Mouse (Mus musculus): ENCODE data around the gene Gpr146. TPM values are rescaled to one million over a fixed set of nuclear protein-coding genes. Genes with fewer than 3 reads are reported as not detected.

Gene Gpr146
- polyA plus RNA-seq, 1 experiment from 2014 or later: 1.8 TPM

- H3K27me3 ChIP-seq (ENCODE audit: control insufficient read depth, insufficient read depth, low read length): no peaks in the 10 kb centered on the region
- WGBS: 93% methylated on average over 2 of the region's 2 CpGs
- H3K27ac ChIP-seq (ENCODE audit: low read depth, low read length): no peak overlapping the region
- H3K4me1 ChIP-seq (ENCODE audit: control insufficient read depth, insufficient read depth, low read length): no peaks in the 10 kb centered on the region
- H3K9ac ChIP-seq (replicated peaks; ENCODE audit: low read depth, low read length): no peak overlapping the region
- no peak overlapping the region for H3K4me3 ChIP-seq (ENCODE audit: low read depth, low read length)
- ATAC-seq (ENCODE audit: low read depth): no peak
- no peaks in the 10 kb centered on the region for H3K36me3 ChIP-seq (ENCODE audit: control insufficient read depth, insufficient read depth, low read length)
- H3K4me2 ChIP-seq (ENCODE audit: low read depth, low read length): no peak overlapping the region
- H3K9me3 ChIP-seq (ENCODE audit: control insufficient read depth, low read length): no peaks in the 10 kb centered on the region
These were observed 24.6 kb downstream of the Gpr146 start for GRCm38 (mm10) chr5:139402106-139402505.

DNA sequence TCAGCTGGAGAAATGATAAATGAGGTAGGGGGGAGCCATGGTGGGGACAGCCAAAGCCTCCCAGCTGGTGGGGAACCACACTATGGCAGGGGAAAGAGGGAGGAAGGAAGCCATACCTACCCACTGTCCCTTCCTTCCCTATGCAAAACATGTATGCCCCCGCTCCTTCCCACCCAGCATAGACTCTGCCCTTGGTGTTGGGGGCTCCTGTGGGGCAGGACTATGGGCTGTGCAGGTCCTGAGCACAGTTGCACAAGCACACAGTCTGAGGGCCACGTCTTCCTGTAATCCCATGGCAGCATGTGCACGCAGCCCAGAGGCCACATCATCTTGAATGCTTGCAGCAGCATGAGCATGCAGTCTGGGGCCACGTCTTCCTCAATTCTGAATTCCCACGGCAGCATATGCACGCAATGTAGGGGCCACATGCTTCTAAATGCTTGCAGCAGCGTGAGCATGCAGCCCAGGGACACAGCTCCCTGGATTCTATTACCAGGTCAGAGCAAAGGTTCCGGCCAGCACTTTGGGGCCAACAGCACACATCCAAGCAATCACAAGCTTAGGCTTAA is 26.3 kb downstream of the Gpr146 start:
- Histone ChIP-seq H3K9ac (replicated peaks; ENCODE audit: low read depth, low read length) (no peak overlapping the region), H3K27me3 (ENCODE audit: control insufficient read depth, insufficient read depth, low read length) (no peaks in the 10 kb centered on the region), H3K9me3 (ENCODE audit: control insufficient read depth, low read length) (no peaks in the 10 kb centered on the region), H3K4me2 (ENCODE audit: low read depth, low read length) (no peak overlapping the region), H3K4me3 (ENCODE audit: low read depth, low read length) (no peak overlapping the region), H3K27ac (ENCODE audit: low read depth, low read length) (no peak overlapping the region), H3K36me3 (ENCODE audit: control insufficient read depth, insufficient read depth, low read length) (no peaks in the 10 kb centered on the region), H3K4me1 (ENCODE audit: control insufficient read depth, insufficient read depth, low read length) (no peaks in the 10 kb centered on the region)
- ATAC-seq (ENCODE audit: low read depth): no peak
- 92% methylated on average over 8 of the region's 8 CpGs for WGBS

GRCm38 (mm10) chr5:139404801-139405401 is 27.4 kb downstream of the Gpr146 start, which contains the start of gene C130050O18Rik:
C130050O18Rik (plus strand) TSS chr5:139405280.
- WGBS: 74% methylated on average over 6 of the region's 6 CpGs
- Histone ChIP-seq H3K4me2 (ENCODE audit: low read depth, low read length) (no peak within 1 kb of the TSS), H3K9ac (replicated peaks; ENCODE audit: low read depth, low read length) (no peak within 1 kb of the TSS), H3K36me3 (ENCODE audit: control insufficient read depth, insufficient read depth, low read length) (no peaks in the 10 kb centered on the region), H3K9me3 (ENCODE audit: control insufficient read depth, low read length) (no peaks in the 10 kb centered on the region), H3K4me3 (ENCODE audit: low read depth, low read length) (no peak within 1 kb of the TSS), H3K27ac (ENCODE audit: low read depth, low read length) (no peak within 1 kb of the TSS), H3K4me1 (ENCODE audit: control insufficient read depth, insufficient read depth, low read length) (no peaks in the 10 kb centered on the region), H3K27me3 (ENCODE audit: control insufficient read depth, insufficient read depth, low read length) (no peaks in the 10 kb centered on the region)
- no peak for ATAC-seq (ENCODE audit: low read depth)

DNA sequence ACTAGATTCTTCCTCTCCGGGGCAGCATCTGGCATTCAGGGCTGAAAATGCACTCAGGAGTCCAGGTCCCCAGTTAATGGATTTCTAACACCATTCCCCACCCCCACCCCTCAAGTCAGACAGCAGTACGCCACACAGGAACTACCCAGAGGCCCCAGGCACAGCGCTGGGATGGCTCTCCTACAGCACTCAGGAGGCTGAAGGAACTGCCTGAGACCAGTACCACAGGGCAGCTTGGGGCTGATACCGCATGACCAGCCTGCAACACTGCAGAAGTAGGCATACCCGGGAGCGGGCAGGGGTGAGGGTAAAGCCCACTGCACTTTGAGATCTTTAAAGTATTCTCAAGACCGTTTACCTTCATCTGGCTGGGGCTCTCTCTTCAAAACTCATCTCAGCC is 28.0 kb downstream of the Gpr146 start:
- Histone ChIP-seq H3K4me1 (ENCODE audit: control insufficient read depth, insufficient read depth, low read length) (no peaks in the 10 kb centered on the region), H3K9ac (replicated peaks; ENCODE audit: low read depth, low read length) (no peak overlapping the region), H3K27me3 (ENCODE audit: control insufficient read depth, insufficient read depth, low read length) (no peaks in the 10 kb centered on the region), H3K27ac (ENCODE audit: low read depth, low read length) (no peak overlapping the region), H3K9me3 (ENCODE audit: control insufficient read depth, low read length) (no peaks in the 10 kb centered on the region), H3K4me2 (ENCODE audit: low read depth, low read length) (no peak overlapping the region), H3K36me3 (ENCODE audit: control insufficient read depth, insufficient read depth, low read length) (no peaks in the 10 kb centered on the region), H3K4me3 (ENCODE audit: low read depth, low read length) (no peak overlapping the region)
- 70% methylated on average over 7 of the region's 7 CpGs for WGBS
- no peak for ATAC-seq (ENCODE audit: low read depth)

DNA sequence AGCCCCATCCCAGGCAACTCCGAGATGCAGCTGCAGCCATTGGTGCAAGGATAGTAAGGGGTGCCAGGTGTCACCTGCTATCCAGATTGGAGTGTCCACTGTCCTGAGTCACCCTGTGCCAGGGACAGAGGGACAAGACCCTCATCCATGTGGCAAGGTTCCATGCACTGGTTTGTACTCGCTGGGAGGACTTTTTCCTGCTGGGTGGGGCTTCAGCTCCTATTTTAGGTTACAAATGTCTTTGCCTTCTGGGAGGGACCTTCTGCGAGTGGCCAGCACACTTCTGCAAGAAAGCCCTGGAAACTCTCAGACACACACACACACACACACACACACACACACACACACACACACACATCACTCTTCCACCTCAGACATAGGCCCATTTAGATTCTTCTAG is 28.5 kb downstream of the Gpr146 start:
- Histone ChIP-seq H3K9ac (replicated peaks; ENCODE audit: low read depth, low read length) (no peak overlapping the region), H3K27me3 (ENCODE audit: control insufficient read depth, insufficient read depth, low read length) (no peaks in the 10 kb centered on the region), H3K27ac (ENCODE audit: low read depth, low read length) (no peak overlapping the region), H3K4me1 (ENCODE audit: control insufficient read depth, insufficient read depth, low read length) (no peaks in the 10 kb centered on the region), H3K4me2 (ENCODE audit: low read depth, low read length) (no peak overlapping the region), H3K9me3 (ENCODE audit: control insufficient read depth, low read length) (no peaks in the 10 kb centered on the region), H3K36me3 (ENCODE audit: control insufficient read depth, insufficient read depth, low read length) (no peaks in the 10 kb centered on the region), H3K4me3 (ENCODE audit: low read depth, low read length) (no peak overlapping the region)
- no peak for ATAC-seq (ENCODE audit: low read depth)
- WGBS: 76% methylated on average over 3 of the region's 3 CpGs

- H3K9me3 ChIP-seq (ENCODE audit: control insufficient read depth, low read length): no peaks in the 10 kb centered on the region
- H3K4me1 ChIP-seq (ENCODE audit: control insufficient read depth, insufficient read depth, low read length): no peaks in the 10 kb centered on the region
- WGBS: 81% methylated on average over 14 of the region's 14 CpGs
These were observed 29.8 kb downstream of the Gpr146 start for GRCm38 (mm10) chr5:139407121-139407885.

DNA sequence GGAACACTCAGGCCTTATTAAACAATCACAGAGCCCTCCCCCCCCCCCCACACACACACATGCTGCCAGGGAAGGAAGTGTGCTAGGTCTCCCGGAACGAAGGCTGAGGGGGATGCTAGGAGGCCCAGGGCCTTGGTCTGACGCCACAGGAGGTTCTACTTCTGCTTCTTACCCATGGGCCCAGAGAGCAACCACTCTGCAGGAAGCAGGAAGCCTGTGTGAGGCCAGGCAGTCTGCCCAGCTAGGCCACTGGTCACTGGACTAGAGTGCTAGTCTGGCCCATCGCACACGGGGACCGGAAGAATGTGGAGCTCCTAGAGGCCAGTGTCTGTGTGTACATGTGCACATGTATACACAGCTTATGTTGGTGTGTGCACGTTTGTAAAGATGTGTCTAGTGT is 31.0 kb downstream of the Gpr146 start:
- WGBS: 81% methylated on average over 7 of the region's 7 CpGs
- no peaks in the 10 kb centered on the region for H3K9me3 ChIP-seq (ENCODE audit: control insufficient read depth, low read length)
- H3K4me2 ChIP-seq (ENCODE audit: low read depth, low read length): no peak overlapping the region
- no peak for ATAC-seq (ENCODE audit: low read depth)
- H3K36me3 ChIP-seq (ENCODE audit: control insufficient read depth, insufficient read depth, low read length): no peaks in the 10 kb centered on the region
- no peak overlapping the region for H3K9ac ChIP-seq (replicated peaks; ENCODE audit: low read depth, low read length)
- no peaks in the 10 kb centered on the region for H3K27me3 ChIP-seq (ENCODE audit: control insufficient read depth, insufficient read depth, low read length)
- H3K27ac ChIP-seq (ENCODE audit: low read depth, low read length): no peak overlapping the region
- H3K4me1 ChIP-seq (ENCODE audit: control insufficient read depth, insufficient read depth, low read length): no peaks in the 10 kb centered on the region
- no peak overlapping the region for H3K4me3 ChIP-seq (ENCODE audit: low read depth, low read length)

More at GRCm38 (mm10) chr5:139407121-139407885, 29.8 kb downstream of the Gpr146 start:
- H3K9ac ChIP-seq (replicated peaks; ENCODE audit: low read depth, low read length): no peak overlapping the region
- H3K4me2 ChIP-seq (ENCODE audit: low read depth, low read length): no peak overlapping the region
- H3K36me3 ChIP-seq (ENCODE audit: control insufficient read depth, insufficient read depth, low read length): no peaks in the 10 kb centered on the region
- no peak for ATAC-seq (ENCODE audit: low read depth)
- H3K4me3 ChIP-seq (ENCODE audit: low read depth, low read length): no peak overlapping the region
- H3K27ac ChIP-seq (ENCODE audit: low read depth, low read length): no peak overlapping the region
- no peaks in the 10 kb centered on the region for H3K27me3 ChIP-seq (ENCODE audit: control insufficient read depth, insufficient read depth, low read length)

DNA sequence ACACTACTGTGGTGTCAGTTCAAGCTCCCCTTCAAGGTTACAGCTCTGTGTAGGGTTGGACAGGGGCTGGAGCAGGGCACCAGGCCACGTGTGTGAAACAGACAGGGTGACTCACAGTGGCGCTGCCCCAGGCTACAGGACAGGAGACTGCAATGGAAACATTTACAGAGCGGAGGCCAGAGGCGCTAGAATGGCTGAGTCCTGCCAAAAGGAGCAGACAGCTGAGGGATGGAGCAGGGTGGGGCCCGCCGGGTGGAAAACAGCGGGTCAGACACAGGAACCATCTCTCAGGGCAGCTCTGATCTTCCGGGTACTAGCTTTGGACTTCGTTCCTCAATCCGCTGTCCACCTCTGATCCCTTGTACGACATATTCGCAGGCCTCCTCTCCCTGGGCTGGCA is 31.9 kb downstream of the Gpr146 start:
- WGBS: 83% methylated on average over 12 of the region's 12 CpGs
- H3K9ac ChIP-seq (replicated peaks; ENCODE audit: low read depth, low read length): no peak overlapping the region
- H3K27me3 ChIP-seq (ENCODE audit: control insufficient read depth, insufficient read depth, low read length): no peaks in the 10 kb centered on the region
- no peak overlapping the region for H3K4me2 ChIP-seq (ENCODE audit: low read depth, low read length)
- H3K9me3 ChIP-seq (ENCODE audit: control insufficient read depth, low read length): no peaks in the 10 kb centered on the region
- H3K4me1 ChIP-seq (ENCODE audit: control insufficient read depth, insufficient read depth, low read length): no peaks in the 10 kb centered on the region
- ATAC-seq (ENCODE audit: low read depth): no peak
- no peak overlapping the region for H3K27ac ChIP-seq (ENCODE audit: low read depth, low read length)
- no peak overlapping the region for H3K4me3 ChIP-seq (ENCODE audit: low read depth, low read length)
- H3K36me3 ChIP-seq (ENCODE audit: control insufficient read depth, insufficient read depth, low read length): no peaks in the 10 kb centered on the region

DNA sequence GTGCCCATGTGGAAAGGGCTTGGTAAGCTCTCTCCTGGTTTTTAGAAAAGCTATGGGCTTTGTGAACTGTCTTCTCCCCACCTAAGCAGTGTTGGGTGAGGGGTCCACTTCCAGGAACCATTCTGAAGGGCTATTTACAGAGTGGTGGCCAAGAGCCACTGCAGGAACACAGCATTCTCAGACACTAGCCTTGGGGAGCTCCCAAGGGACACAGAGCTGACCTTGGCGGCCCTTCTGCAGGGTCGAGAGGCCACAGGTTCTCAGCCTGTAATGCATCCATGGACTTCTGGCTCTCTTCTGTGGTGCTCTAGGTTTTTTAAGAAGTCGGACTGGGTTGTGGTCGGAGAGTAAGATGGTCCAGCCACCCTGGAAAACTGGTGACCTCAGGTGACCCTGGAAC is 32.6 kb downstream of the Gpr146 start:
- WGBS: 98% methylated on average over 4 of the region's 4 CpGs
- H3K4me1 ChIP-seq (ENCODE audit: control insufficient read depth, insufficient read depth, low read length): no peaks in the 10 kb centered on the region
- no peak for ATAC-seq (ENCODE audit: low read depth)

More for the DNA sequence above, 32.6 kb downstream of the Gpr146 start:
- Histone ChIP-seq H3K27me3 (ENCODE audit: control insufficient read depth, insufficient read depth, low read length) (no peaks in the 10 kb centered on the region), H3K9ac (replicated peaks; ENCODE audit: low read depth, low read length) (no peak overlapping the region), H3K9me3 (ENCODE audit: control insufficient read depth, low read length) (no peaks in the 10 kb centered on the region), H3K4me2 (ENCODE audit: low read depth, low read length) (no peak overlapping the region), H3K4me3 (ENCODE audit: low read depth, low read length) (no peak overlapping the region), H3K27ac (ENCODE audit: low read depth, low read length) (no peak overlapping the region), H3K36me3 (ENCODE audit: control insufficient read depth, insufficient read depth, low read length) (no peaks in the 10 kb centered on the region)
